Mouse (Mus musculus) bone marrow macrophage, adult 2 months (primary cell): Measurements from ENCODE around the gene Tmem206. TPM values are rescaled to one million over a fixed set of nuclear protein-coding genes. Genes with fewer than 3 reads are reported as not detected.

Experiments used
- H3K27ac ChIP-seq: 2 replicates; pipeline ENCODE4 v1.5.1; 2012; ENCODE audit warnings: low read depth, low read length; ENCODE audit not compliant: insufficient read depth
- H3K4me1 ChIP-seq: 2 replicates; pipeline ENCODE4 v1.6.1; 2012; ENCODE audit warnings: low read length; ENCODE audit not compliant: control insufficient read depth, insufficient read depth
- H3K4me3 ChIP-seq: 2 replicates; pipeline ENCODE4 v1.5.1; 2012; ENCODE audit warnings: mild to moderate bottlenecking, low read length, moderate library complexity; ENCODE audit not compliant: insufficient read depth
- CTCF ChIP-seq: IDR thresholded peaks from 2 replicates; pipeline ENCODE4 v1.5.1; 2012; ENCODE audit warnings: low read depth, mild to moderate bottlenecking, low read length, moderate library complexity
- POLR2A ChIP-seq: IDR thresholded peaks from 2 replicates; pipeline ENCODE4 v1.6.1; 2012; ENCODE audit warnings: mild to moderate bottlenecking, low read depth, low read length, borderline replicate concordance
- polyA plus RNA-seq: library from polyadenylated mRNA; stranded (reverse); fragments of >200 nt; gene quantifications from 2 replicates; pipeline ENCODE4 v1.2.4, GENCODE M21; 2012; ENCODE audit not compliant: missing spikeins, insufficient read depth, insufficient read length

Tmem206 gene
- polyA plus RNA-seq, 1 experiment = 37.6 TPM

DNA sequence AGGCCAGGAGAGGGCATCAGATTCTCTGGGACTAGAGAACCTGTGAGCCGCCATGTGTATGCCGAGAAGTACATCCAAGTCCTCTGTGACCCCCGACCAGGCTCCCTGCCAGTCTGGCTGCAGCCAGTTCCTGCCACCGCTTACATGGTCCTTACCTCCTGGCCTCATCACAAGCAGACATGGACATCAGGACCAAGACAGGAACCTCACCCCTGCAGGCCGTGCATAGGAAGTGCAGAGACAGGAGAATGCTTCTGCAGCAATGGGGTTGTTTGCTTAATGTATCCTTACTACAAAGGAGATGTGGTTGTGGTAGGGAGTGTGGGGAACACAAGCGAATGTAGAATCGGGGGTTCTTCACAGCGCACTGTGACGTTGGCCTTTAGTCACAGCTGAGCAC is 19.4 kb upstream of the Tmem206 start:
- H3K27ac ChIP-seq = no peak overlapping the region
- H3K4me3 ChIP-seq = no peak overlapping the region
- no peak for TF ChIP-seq CTCF
- no peak for TF ChIP-seq POLR2A
- peaks cover 2% of the 10 kb centered on the region; the same call in 1 of the 2 replicates for H3K4me1 ChIP-seq

DNA sequence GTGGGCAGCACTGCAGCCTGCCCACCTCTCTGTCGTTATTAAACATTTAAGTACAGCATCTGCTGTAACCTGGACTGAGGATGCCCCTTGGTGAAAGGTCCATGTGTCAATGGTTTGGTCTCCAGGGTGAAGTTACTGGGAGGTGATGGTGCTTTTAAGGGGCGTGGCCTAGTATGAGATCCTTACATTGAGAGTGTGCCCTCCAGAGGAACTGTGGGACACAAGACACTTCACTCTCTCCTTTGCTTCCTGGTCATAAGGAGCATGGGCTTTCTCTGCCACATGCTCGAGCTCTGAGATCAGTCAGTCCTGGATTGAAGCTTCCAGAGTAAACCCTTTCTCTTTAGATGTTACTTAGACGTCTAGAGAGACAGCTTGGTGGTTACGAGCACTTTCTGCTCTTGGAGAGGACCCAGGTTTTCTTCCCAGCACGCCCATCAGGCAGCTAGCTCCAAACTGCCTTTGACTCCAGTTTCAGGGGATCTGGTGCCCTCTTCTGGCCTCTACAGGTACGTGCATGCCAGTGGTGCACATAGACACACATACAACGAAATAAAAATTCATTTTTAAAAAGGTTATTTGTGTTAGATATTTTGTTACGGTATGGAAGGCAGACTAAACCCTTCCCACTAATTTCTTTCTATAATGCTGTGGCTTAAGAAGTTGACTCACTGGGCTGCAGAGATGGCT is 17.8 kb upstream of the Tmem206 start:
- Histone ChIP-seq H3K4me1 (peaks cover 2% of the 10 kb centered on the region; the same call in 1 of the 2 replicates), H3K4me3 (no peak overlapping the region), H3K27ac (no peak overlapping the region)
- peak; percentile 33; the same call in 1 of the 2 replicates for TF ChIP-seq CTCF
- TF ChIP-seq POLR2A = no peak

DNA sequence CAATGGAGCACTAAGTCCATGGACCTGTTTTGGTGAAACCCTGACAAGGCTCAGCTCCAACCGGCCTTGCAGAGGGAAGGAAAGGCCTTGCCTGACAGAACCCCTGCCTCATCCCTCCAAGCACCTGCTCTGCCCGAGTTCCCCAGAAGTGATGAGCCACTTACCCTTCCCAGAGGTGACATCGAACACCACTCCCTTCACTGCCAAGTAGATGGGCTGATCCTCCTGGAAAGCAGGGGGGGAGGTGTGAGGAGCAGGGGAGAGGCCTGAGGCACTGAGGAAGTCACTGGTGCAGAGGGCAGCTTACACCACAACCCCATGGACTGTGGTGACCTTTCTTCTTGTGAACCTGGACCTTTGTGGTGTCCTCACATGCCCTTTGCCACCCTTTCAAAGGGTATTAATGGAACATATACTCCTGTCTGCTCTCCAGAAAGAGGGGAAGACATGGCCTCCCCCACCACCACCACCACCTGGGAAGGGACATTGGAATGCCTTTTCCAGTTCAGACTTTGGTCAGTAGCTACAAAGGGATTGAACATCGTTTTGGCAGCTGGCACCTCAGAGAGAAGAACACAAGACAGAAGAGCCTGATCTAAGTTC is 14.3 kb upstream of the Tmem206 start:
- no peak overlapping the region for H3K4me3 ChIP-seq
- H3K27ac ChIP-seq = no peak overlapping the region
- peaks cover 14% of the 10 kb centered on the region for H3K4me1 ChIP-seq
- TF ChIP-seq POLR2A = no peak
- no peak for TF ChIP-seq CTCF

DNA sequence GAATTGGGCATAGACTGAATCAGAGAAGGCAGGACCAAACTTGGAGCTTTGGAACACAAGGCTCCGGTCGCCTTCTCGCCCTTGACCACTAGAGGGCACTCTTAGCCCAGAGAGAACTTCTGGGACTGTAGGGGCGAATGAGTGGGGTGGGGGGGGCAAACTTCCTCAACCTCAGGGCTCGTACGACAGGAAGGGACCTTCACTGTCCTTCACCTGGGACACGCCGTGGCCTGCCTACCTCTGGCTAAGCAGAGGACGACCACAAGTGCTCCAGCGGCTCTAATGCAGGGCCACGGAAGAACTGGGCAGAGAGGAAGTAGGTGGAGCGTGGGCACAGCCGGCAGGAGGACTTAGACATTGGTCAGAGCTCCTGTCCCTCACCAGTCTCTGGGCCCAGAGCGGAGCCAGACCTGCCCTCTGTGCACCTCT is 13.2 kb upstream of the Tmem206 start:
- peak overlapping the region; percentile 74 for H3K4me3 ChIP-seq
- peak overlapping the region; percentile 71 for H3K27ac ChIP-seq
- TF ChIP-seq CTCF = peak; percentile 99
- 0 out of 2 replicates have a peak, but pooled peaks have one; percentile 11 for TF ChIP-seq POLR2A
- H3K4me1 ChIP-seq = peaks cover 17% of the 10 kb centered on the region

DNA sequence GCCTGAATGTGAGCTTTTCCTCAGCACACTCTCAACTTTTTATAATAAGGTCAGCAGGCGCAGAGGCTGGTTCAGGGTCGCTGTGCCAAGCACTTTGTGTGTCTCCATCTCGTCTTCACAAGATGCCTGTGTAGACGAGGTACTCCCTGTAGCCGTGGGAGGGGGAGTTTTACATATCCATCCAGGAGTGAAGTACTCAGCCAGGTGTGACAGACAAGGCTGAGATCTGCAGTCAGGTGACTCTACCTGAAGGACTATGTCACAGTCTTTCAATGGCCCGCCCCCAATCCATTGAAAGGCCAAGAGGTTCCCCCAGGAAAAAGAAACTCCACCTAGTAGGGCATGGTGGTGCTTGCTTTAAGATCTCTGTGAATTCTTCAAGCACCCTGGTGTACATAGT is 12.6 kb upstream of the Tmem206 start:
- TF ChIP-seq POLR2A = no peak
- no peak for TF ChIP-seq CTCF
- Histone ChIP-seq H3K4me1 (peaks cover 17% of the 10 kb centered on the region), H3K27ac (peak overlapping the region; percentile 71), H3K4me3 (peak overlapping the region; percentile 74)

DNA sequence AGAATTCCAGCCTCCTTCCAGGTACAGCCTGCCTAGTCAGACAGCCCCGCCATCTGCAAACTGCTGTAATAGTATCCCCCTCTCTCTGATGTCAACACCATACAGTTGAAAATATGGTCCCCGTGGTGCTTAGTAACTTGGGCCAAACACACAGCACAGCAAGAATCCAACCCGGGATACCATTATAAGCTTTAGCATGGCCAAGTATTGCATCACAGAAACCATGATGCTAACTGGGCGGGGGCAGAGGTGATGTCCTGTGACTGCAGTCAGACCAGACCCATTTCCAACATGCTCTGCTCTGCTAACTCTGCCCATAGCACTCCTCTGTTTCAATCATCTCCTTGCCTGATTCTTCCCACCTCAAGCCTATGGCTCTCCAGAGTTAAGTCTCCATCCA is 11.8 kb upstream of the Tmem206 start:
- no peak overlapping the region for H3K4me3 ChIP-seq
- TF ChIP-seq POLR2A = no peak
- TF ChIP-seq CTCF = no peak
- no peak overlapping the region for H3K27ac ChIP-seq
- peaks cover 17% of the 10 kb centered on the region for H3K4me1 ChIP-seq

DNA sequence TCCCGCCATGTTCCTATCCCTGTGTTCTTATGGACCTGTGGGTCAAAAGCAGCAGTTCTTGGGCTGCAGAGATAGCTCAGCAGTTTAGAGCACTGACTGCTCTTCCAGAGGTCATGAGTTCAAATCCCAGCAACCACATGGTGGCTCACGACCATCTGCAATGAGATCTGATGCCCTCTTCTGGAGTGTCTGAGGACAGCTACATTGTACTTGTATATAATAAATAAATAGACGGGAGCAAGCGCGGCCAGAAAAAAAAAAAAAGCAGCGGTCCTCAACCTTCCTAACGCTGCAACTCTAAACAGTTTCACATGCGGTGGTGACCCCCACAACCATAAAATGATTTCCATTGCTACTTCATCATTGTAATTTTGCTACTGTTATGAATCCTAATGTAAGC is 8.9 kb upstream of the Tmem206 start:
- H3K27ac ChIP-seq = no peak overlapping the region
- no peak for TF ChIP-seq CTCF
- no peak for TF ChIP-seq POLR2A
- peaks cover 17% of the 10 kb centered on the region for H3K4me1 ChIP-seq
- H3K4me3 ChIP-seq = peak overlapping the region; percentile 64; the same call in 1 of the 2 replicates

DNA sequence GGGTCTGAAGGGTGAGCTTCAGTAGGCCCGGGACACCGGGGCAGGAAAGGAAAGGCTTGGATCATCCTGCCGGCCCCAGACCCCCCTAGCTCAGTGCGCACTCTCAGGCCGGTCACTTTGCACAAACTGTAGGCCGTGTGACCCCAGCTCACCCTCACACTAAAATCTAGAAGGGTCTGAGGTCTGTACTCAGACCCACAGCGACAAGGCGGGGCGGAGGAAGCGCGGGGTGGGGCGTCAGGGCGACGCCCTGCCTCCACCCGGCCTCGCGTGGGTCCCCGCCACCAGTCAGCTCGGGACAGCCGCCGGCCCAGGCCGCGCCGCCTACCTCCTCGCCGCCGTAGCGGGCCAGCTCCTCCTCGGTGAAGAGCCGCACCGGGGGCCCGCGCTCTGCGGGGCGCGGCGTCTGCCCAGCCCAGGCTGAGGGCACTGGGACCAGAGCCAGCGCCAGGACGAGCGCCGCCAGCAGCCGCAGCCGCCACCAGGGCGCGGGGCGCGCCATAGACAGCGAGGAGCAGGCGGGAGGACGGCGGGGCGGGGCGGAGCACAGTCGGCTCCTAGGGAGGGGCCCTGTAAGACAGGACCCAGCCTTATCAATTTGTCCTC is 8.0 kb upstream of the Tmem206 start, which contains the start of gene Nenf:
Gene Nenf (minus strand): TSS at position 604 of the 606 bp plus-strand sequence.
- Histone ChIP-seq H3K27ac (0 out of 2 replicates have a peak within 1 kb of the TSS, but pooled peaks have one; percentile 7), H3K4me3 (peak within 1 kb of the TSS; percentile 64), H3K4me1 (peaks cover 17% of the 10 kb centered on the region)
- TF ChIP-seq CTCF = no peak
- no peak for TF ChIP-seq POLR2A

DNA sequence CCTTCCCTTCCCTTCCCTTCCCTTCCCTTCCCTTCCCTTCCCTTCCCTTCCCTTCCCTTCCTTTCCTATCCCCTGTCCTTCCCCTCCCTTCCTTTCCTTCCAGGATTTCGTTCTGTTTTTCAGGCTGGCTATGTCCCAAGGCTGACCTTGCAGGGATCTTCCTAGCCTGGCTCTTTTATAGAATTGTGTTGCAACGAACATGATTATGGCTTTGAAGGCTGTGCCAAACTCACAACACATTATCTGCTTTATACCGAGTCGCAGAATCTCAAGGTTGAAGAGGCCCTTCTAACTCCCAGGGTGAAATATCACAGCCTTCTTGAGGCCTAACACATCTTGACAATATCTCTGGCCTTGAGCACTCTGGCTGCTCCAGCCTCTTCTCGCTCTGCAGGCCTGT is 7.0 kb upstream of the Tmem206 start:
- Histone ChIP-seq H3K4me3 (no peak overlapping the region), H3K27ac (no peak overlapping the region), H3K4me1 (peaks cover 12% of the 10 kb centered on the region)
- no peak for TF ChIP-seq CTCF
- TF ChIP-seq POLR2A = no peak

DNA sequence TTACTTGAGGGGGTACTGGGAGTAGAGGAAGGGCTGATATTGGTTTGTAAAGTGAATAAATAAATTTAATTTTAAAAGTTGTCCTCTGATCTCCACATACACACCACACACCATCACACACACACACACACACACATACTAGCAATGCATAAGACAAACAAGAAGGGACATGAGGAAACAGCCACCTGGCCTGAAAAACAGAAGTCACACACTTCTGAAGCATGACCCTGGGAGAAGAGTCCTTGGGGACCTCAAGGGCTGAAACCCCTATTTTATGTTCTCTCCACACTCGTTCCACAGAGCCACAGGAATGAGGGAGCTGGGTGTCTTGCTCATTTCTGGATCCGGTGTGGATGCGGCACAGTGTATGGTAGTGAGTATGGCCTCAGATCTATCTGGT is 2.3 kb upstream of the Tmem206 start:
- Histone ChIP-seq H3K4me3 (no peak overlapping the region), H3K4me1 (peaks cover 6% of the 10 kb centered on the region), H3K27ac (no peak overlapping the region)
- TF ChIP-seq CTCF = no peak
- no peak for TF ChIP-seq POLR2A
